Mouse (Mus musculus): ENCODE measurements at regions not wholly inside any gene's neighbourhood (a gene's known extent, or its start where the extent isn't known, plus 50 kb on each side); places are given as distances from the start of the nearest gene placed in this dataset.

GRCm38 (mm10) chr1:133548971-133549370 is 61.1 kb downstream of the Snrpe start:
- TF ChIP-seq POLR2A (IDR thresholded peaks at IDR 0.05; ENCODE audit: low read depth, low read length), result no peak
- no peak for TF ChIP-seq CTCF (IDR thresholded peaks at IDR 0.05; ENCODE audit: borderline replicate concordance, insufficient read depth, low read length)

All from embryonic fibroblast, embryonic 13.5 days (primary cell).